Mouse (Mus musculus) urinary bladder, adult 18-20 months (tissue): ENCODE data around the gene Tmem220.
A peak's percentile ranks its signal among the peaks of the same experiment; 100 is the strongest.
"Not testable (repeated sequence)": the region's sequence is repeated elsewhere in the genome, so short reads cannot be mapped to it uniquely, and the experiment has no call there.

ENCODE experiments used
- DNase-seq, 2 experiments: peaks; one replicate each; pipeline ENCODE4 v3.0.0; 2022; ENCODE audit warnings: low spot score in 2 of 2, mixed read lengths in 2 of 2

The Tmem220 gene

GRCm38 (mm10) chr11:67017801-67018591 is 7.0 kb upstream of the Tmem220 start:
- DNase-seq, result peak; percentile 33 to 57

- no peak for DNase-seq
These were observed 5.1 kb upstream of the Tmem220 start for GRCm38 (mm10) chr11:67019711-67020475.

DNA sequence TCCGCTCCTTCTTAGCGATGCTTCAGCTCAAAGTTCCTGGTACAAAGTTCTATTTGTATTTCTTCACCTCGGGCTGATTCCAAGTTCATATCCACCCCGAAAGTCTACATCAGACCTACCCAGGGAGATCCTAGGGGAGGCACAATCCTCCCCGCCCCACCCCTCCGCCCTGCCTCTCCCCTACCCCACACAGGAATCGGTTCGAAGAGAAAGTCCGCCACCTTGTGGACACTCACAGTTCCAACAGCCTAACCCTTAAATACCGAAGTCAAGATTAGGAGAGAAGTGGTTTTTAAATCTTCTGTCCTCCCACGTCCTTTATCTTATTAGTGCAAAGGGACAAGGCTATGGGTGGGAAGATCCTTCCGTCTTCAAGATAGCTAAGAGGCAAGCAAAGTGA is 4.0 kb upstream of the Tmem220 start:
- peak; percentile 36 to 58 for DNase-seq

DNA sequence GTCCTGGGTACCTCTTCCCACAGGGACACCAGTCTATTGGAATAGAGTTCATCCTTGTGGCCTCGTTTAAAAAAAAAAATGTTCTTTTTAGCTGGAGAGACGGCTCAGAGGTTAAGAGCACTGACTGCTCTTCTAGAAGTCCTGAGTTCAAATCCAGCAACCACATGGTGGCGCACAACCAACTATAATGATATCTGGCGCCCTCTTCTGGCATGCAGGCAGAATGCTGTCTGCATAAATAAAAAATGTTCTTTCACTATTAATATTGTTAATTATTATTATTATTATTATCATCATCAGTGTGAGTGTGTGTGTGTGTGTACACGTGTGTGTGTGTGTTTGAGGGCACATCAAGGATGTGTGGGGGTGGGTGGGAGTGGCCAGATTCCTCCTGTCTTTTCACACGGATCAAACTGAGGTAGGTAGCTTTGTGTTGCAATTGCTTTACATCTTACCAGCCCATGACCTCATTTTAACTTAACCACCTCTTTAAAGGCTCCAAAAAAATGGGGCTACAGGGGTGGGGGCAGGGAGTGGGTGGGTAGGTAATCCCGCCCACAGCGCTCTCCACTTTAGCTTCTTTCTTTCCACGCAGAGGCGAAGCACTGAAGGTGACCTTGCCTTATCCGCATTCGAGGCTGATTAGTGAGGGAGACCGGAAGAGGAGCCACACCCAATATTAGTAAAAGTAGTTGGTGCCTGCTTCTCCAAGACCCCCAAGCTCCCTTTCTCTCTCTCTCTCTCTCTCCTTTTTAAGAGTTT is 2.4 kb upstream of the Tmem220 start:
- no peak for DNase-seq

GRCm38 (mm10) chr11:67023191-67023590 is 1.8 kb upstream of the Tmem220 start:
- DNase-seq, result not testable (repeated sequence)

DNA sequence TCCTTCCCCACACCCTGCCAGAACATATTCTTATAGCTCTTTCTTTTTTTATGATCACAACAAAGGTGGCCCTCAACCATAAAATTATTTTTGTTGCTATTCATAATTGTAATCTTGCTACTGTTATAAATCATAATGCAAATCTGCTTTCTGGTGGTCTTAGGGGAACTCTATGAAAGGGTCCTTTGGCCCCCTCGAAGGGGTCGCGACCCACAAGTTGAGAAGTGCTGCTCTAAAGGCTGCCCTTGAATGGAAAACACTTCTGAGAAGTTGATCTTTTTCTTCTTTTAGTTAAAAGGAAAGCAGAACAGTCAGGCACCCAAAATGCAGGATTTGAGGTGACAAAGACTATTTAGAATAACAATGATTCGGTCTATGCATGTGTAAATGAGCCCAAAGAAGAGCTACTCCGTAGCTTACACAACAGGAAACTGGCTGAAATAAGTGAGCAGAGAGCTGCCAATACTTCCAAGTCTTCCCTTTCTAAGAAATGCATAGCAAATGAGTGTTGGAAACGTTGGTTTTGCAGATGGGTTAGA is 1.1 kb upstream of the Tmem220 start:
- no peak for DNase-seq

DNA sequence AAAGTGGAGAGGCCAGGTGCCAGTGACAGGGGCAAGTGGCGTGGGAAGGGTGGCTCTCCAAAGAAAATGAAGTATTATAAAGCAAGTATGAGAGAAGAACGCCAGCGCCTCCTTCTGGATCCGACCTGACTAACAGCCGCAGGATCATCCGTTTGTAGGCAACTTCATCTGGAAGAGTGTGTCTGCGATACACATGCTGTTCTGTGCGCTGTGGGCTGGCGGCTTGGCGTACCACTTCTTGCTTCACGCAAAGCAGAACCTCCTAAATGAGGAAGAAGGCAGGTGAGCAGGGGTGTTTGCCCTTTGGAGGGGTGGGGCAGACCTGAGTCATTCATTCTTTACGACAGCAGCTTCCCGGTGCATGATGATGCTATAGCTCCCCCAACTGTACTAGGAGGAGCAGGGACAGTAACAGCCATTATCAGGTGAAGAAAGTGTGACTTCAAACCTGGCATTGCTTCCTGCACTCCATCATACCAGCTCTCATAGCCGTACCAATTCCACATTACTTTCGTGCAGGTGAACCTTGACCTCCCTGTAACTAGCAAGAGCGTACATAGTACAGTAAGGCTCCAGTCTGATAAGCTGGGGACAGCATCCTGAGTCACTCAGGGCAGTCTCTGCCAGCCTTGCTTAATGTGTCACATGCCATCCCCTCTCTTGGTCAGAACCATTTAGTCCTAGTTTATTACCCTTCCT is 6.1 kb downstream of the Tmem220 start:
- DNase-seq, result no peak

GRCm38 (mm10) chr11:67031603-67031915 is 6.6 kb downstream of the Tmem220 start:
- no peak for DNase-seq

DNA sequence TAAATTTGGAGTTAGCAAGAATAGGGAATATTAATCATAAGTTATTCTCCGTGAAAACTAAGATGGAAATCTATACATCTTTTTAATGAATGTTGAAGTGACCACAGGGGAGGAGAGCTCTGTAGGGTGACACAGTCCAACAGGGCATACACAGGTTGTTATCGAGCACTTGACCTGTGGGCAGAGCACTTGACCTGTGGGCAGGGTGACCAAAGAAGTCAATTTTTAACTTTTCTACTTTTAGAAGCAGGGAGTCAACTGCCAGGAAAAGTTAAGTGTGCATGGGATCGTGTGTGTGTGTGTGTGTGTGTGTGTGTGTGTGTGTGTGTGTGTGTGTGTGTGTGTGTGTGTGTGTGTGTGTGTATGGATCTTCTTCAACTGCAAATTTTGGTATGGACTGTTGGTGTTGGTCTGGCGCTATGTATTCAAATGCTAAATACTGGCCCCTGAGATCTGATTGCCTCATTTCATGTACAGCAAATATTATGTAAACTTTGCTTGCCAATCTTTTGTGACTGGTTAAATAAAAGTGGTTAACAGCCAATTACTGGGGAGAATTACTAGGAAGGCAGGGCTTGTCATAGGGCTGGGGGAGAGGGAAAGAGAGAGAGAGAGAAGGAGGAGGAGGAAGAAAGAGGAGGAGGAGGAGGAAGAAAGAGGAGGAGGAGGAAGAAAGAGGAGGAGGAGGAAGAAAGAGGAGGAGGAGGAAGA is 10.0 kb downstream of the Tmem220 start:
- no peak for DNase-seq

- DNase-seq, result no peak
These were observed 11.3 kb downstream of the Tmem220 start for GRCm38 (mm10) chr11:67036229-67036628.

- no peak for DNase-seq
These were observed 11.9 kb downstream of the Tmem220 start for GRCm38 (mm10) chr11:67036892-67037291.

DNA sequence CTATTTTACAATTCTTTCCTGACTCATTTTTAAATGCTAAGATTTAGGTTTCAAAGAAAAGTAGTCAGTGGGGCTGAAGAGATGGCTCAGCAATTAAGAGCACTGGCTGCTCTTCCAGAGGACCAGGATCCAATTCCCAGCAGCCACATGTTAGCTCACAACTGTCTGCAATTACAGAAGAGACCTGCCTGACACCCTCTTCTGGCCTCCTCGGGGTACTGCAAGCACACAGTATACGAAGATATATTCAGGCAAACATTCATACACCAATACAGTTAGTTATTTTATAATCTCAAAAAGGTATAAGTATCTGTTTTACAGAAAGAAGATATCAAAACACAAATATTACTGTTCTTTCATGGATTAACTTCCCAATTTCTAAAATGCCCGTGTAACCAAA is 14.8 kb downstream of the Tmem220 start:
- DNase-seq, result no peak

DNA sequence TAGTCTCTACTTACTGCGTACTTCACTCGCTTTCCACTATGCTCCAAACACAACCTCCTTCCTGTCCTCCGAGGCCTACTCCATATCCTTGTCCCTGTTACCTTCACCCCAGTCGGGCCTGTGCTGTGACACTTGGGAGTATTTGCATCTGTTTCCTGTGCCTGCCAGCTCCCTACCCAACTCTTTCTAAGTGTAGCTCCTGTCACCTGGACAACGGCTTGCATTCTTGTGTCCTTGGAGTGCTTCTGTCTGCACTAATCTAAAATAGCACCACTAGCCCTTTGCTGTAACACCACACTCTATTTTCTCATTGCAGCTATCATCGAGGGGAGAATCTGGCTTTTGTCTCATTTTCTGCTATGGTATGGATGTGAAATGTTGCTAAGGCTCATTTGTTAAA is 15.5 kb downstream of the Tmem220 start:
- no peak for DNase-seq

DNA sequence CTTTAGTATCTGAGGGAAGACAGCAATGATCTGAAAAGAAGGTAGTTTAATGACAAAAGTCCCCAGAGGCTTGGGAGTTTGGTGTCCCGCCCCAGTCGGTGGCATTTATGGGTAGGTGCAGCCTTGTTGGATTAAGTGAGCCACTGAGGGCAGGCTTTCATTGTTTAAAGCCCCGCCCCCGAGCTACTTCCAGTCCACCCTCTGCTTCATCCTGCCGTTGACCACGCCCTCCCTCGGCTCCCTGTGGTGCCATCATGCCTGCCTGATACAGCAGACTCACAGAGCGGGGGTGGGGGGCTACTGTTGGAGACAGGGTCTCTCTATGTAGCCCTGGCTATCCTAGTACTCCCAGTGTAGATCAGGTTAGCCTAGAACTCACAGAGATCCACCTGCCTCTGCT is 18.1 kb downstream of the Tmem220 start:
- DNase-seq, result no peak

DNA sequence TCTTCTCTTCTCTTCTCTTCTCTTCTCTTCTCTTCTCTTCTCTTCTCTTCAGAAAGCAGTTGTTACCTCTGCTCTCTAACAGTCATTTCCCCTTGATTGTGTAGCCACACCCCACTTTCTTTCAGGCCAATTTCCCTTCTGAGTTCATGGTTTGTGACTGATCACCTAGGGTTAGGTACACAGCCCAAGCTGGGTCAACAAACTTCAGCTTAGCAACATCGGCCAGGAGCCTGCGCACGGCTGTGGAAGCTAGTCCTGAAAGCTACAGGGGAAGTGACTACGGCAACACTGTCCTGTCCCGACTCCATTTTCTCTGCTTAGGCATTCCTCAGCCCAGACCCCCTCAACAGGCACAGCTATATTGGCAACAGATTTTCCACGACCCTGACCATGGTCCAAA is 20.0 kb downstream of the Tmem220 start:
- DNase-seq, result no peak

GRCm38 (mm10) chr11:67047199-67047598 is 22.2 kb downstream of the Tmem220 start:
- no peak for DNase-seq

DNA sequence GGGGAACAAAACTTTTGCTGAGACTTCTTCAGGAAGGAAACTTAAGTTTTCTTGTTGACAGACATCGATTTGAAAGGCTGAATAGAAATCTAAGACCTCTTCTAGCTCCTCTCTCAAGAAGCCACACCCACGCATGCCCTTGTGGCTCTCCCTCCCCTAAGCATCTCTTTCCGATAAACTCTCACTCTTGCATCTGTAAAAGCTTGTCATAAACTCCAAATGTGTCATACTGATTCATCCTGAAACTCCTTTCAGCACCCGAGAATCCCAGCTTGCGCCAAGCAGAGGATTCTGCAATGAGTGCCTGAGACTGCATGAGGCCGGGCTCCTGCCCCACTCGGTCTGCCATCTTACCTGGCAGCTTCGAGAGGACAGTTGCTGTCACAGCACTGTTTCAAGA is 23.5 kb downstream of the Tmem220 start:
- no peak for DNase-seq

GRCm38 (mm10) chr11:67049256-67049655 is 24.3 kb downstream of the Tmem220 start:
- DNase-seq, result no peak

GRCm38 (mm10) chr11:67051676-67052320 is 26.8 kb downstream of the Tmem220 start:
- no peak for DNase-seq

DNA sequence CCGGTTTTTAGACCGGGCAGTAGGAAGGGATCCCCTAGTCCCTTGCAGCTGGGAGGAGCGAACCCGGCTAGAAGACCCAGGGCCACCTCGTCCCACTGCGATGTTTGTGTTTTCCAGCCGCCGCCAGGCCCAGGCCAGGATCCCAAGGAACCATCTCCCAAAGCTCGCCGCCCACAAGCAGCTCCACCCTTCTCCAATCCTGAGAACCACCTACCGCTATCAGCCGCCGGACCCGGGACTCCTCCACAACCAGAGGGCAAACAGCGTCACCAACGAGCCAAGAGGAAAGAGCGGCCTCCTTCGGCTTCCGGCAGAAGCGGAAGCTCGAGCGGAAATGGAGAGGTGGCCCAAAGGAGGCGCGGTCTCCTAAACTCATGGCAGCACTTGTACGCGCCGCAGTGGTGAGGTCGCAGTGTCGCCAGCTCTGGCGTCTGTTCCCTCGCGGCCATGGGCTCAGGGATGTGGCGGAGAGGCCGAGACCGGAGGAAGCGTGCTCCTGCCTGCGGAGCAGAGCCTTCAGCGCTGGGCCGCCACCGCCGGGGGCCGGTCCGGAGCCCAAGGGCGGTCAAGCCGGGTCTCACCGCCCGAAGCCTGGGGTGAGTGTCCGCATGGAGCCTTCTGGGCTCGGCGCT is 27.5 kb downstream of the Tmem220 start, which contains the start of the genes Adprm and Sco1:
Gene Adprm (minus strand): TSS at position 274 of the 632 bp plus-strand sequence.
Gene Sco1 (plus strand): TSS at position 350 of the 632 bp plus-strand sequence.
- peak; percentile 80 to 88 for DNase-seq
